In the genomic region with DNA sequence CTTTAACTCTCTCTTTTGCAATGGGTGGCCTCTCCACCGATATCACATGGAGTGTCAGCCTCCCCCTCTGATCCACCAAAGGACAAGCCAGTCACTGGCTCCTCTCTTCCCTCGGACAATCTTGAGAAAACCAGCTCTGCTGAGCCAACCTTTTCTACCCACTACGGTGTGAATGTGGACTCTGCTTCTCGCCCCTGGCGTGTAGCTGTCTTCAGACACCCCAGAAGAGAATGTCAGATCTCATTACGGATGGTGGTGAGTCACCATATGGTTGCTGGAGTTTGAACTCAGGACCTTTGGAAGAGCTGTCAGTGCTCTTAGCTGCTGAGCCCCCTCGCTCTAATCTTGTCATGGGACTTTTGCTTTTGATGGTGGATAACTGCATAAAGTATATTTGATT, we compare ENCODE assay signal across 29 mouse cellular contexts.
DNase-seq lines count a peak whose midpoint lies in the region; ATAC-seq and TF ChIP-seq lines count a peak whose summit lies in the region.
"Had no signal": no experiment of that assay in that cellular context is flagged by ENCODE, and none has a peak within 500 bp of the region (broad histone marks: within the 10 kb centered on the region; RNA-seq: fewer than 3 reads in every experiment).

No protein-coding gene starts in this region.

- no peak overlapping the region for H3K4me2 ChIP-seq in forebrain, embryonic 11.5 days (ENCODE audit: low read depth, low read length, severe bottlenecking)
- H3K4me2 ChIP-seq in forebrain, embryonic 14.5 days (ENCODE audit: low read length), result no peak overlapping the region
- H3K4me2 ChIP-seq in midbrain, embryonic 13.5 days (replicated peaks), result no peak overlapping the region
- no peak overlapping the region for H3K4me2 ChIP-seq in midbrain, embryonic 16.5 days (ENCODE audit: low read length)
- H3K4me2 ChIP-seq: embryonic facial prominence, embryonic 15.5 days; forebrain, embryonic 13.5 days; hindbrain, embryonic 15.5 days; limb, embryonic 15.5 days; liver, embryonic 13.5 days; neural tube, embryonic 13.5 days had no signal

- no peaks in the 10 kb centered on the region for H3K9me3 ChIP-seq in forebrain, embryonic 11.5 days (ENCODE audit: control insufficient read depth, low read length)
- no peaks in the 10 kb centered on the region for H3K9me3 ChIP-seq in forebrain, embryonic 14.5 days (replicated peaks; ENCODE audit: control insufficient read depth, low read length)
- no peaks in the 10 kb centered on the region for H3K9me3 ChIP-seq in midbrain, embryonic 13.5 days
- no peaks in the 10 kb centered on the region for H3K9me3 ChIP-seq in midbrain, embryonic 16.5 days (replicated peaks; ENCODE audit: control insufficient read depth, low read length, poor library complexity, severe bottlenecking)
- H3K9me3 ChIP-seq: embryonic facial prominence, embryonic 10.5 days; embryonic facial prominence, embryonic 15.5 days; forebrain, embryonic 13.5 days; hindbrain, embryonic 10.5 days; hindbrain, embryonic 15.5 days; limb, embryonic 10.5 days; limb, embryonic 15.5 days; liver, embryonic 13.5 days; midbrain, embryonic 10.5 days; neural tube, embryonic 13.5 days had no signal

- no peak overlapping the region for H3K27ac ChIP-seq in forebrain, embryonic 11.5 days (ENCODE audit: low read depth, low read length)
- H3K27ac ChIP-seq in forebrain, embryonic 14.5 days (ENCODE audit: low read depth, low read length), result no peak overlapping the region
- H3K27ac ChIP-seq in midbrain, embryonic 13.5 days, result no peak overlapping the region
- no peak overlapping the region for H3K27ac ChIP-seq in midbrain, embryonic 16.5 days (ENCODE audit: low read length)
- peak overlapping the region; percentile 72 for H3K27ac ChIP-seq in cortical plate, adult 2 months (ENCODE audit: insufficient read depth, low read length)
- H3K27ac ChIP-seq: embryonic facial prominence, embryonic 10.5 days; forebrain, embryonic 13.5 days; gastrocnemius, adult 2 months; hindbrain, embryonic 10.5 days; hindbrain, embryonic 15.5 days; limb, embryonic 10.5 days; limb, embryonic 15.5 days; liver, embryonic 13.5 days; macrophage; midbrain, embryonic 10.5 days; neural tube, embryonic 13.5 days had no signal

- no peak overlapping the region for H3K9ac ChIP-seq in forebrain, embryonic 11.5 days (ENCODE audit: low read length)
- H3K9ac ChIP-seq in forebrain, embryonic 14.5 days (ENCODE audit: low read length), result no peak overlapping the region
- 0 out of 2 replicates have a peak overlapping the region, but pooled peaks have one; percentile 1 for H3K9ac ChIP-seq in midbrain, embryonic 13.5 days (replicated peaks)
- H3K9ac ChIP-seq in midbrain, embryonic 16.5 days (ENCODE audit: low read depth, low read length), result no peak overlapping the region
- H3K9ac ChIP-seq: embryonic facial prominence, embryonic 15.5 days; forebrain, embryonic 13.5 days; hindbrain, embryonic 15.5 days; limb, embryonic 15.5 days; liver, embryonic 13.5 days; neural tube, embryonic 13.5 days had no signal

- DNase-seq in forebrain, embryonic 11.5 days (ENCODE audit: low spot score), result peak; percentile 22
- DNase-seq in forebrain, embryonic 14.5 days (ENCODE audit: low spot score), result no peak
- DNase-seq in adrenal gland, postnatal 4 days (ENCODE audit: low spot score in 2 of 2), result no peak
- no peak for DNase-seq in spleen, adult 12 weeks (ENCODE audit: low spot score)
- DNase-seq in gastrocnemius, postnatal 25 days, result no peak
- DNase-seq: adrenal gland, adult 8-10 months; cerebellum, adult 11-12 months; cerebellum, adult 9-11 months; gastrocnemius, adult 2 months; heart, postnatal 14 days; kidney, adult 11 months; kidney, postnatal 14 days; liver, embryonic 13.5 days; lung, adult 18-20 months; spleen, adult 18-20 months had no signal

- no peak for TF ChIP-seq POLR2A in cortical plate, adult 2 months (IDR thresholded peaks at IDR 0.05; ENCODE audit: extremely low read depth, insufficient read depth, low read length)

- H3K36me3 ChIP-seq in forebrain, embryonic 11.5 days (ENCODE audit: control insufficient read depth, insufficient read depth, low read length), result no peaks in the 10 kb centered on the region
- 0 out of 2 replicates have a peak, but pooled peaks cover 4% of the 10 kb centered on the region for H3K36me3 ChIP-seq in forebrain, embryonic 14.5 days (ENCODE audit: control insufficient read depth, insufficient read depth, low read length)
- H3K36me3 ChIP-seq in midbrain, embryonic 13.5 days, result peaks cover 5% of the 10 kb centered on the region; the same call in 1 of the 2 replicates
- no peaks in the 10 kb centered on the region for H3K36me3 ChIP-seq in midbrain, embryonic 16.5 days (ENCODE audit: control insufficient read depth, insufficient read depth, low read length)
- H3K36me3 ChIP-seq: embryonic facial prominence, embryonic 15.5 days; hindbrain, embryonic 15.5 days; limb, embryonic 10.5 days; limb, embryonic 15.5 days; liver, embryonic 13.5 days; midbrain, embryonic 10.5 days had no signal

- H3K4me3 ChIP-seq in forebrain, embryonic 11.5 days (ENCODE audit: low read depth, low read length), result no peak overlapping the region
- no peak overlapping the region for H3K4me3 ChIP-seq in forebrain, embryonic 14.5 days (ENCODE audit: low read depth, low read length)
- no peak overlapping the region for H3K4me3 ChIP-seq in midbrain, embryonic 13.5 days (replicated peaks)
- H3K4me3 ChIP-seq in midbrain, embryonic 16.5 days (ENCODE audit: low read depth, low read length), result no peak overlapping the region
- no peak overlapping the region for H3K4me3 ChIP-seq in cortical plate, adult 2 months (ENCODE audit: insufficient read depth, low read length)
- H3K4me3 ChIP-seq: embryonic facial prominence, embryonic 10.5 days; embryonic facial prominence, embryonic 15.5 days; forebrain, embryonic 13.5 days; gastrocnemius, adult 2 months; hindbrain, embryonic 10.5 days; hindbrain, embryonic 15.5 days; limb, embryonic 10.5 days; limb, embryonic 15.5 days; liver, embryonic 13.5 days; midbrain, embryonic 10.5 days; neural tube, embryonic 13.5 days had no signal

- ATAC-seq in forebrain, embryonic 11.5 days (replicated peaks; ENCODE audit: low FRiP score), result no peak
- no peak for ATAC-seq in forebrain, embryonic 14.5 days
- no peak for ATAC-seq in midbrain, embryonic 13.5 days
- no peak for ATAC-seq in midbrain, embryonic 16.5 days
- ATAC-seq: forebrain, embryonic 13.5 days; lung, postnatal 0 days had no signal

- WGBS in forebrain, embryonic 11.5 days, result 81% methylated on average over 7 of the region's 7 CpGs
- 87% methylated on average over 7 of the region's 7 CpGs for WGBS in forebrain, embryonic 14.5 days
- WGBS in midbrain, embryonic 13.5 days, result 85% methylated on average over 7 of the region's 7 CpGs
- 88% methylated on average over 7 of the region's 7 CpGs for WGBS in midbrain, embryonic 16.5 days

- H3K4me1 ChIP-seq in forebrain, embryonic 11.5 days (replicated peaks; ENCODE audit: control insufficient read depth, insufficient read depth, low read length), result no peaks in the 10 kb centered on the region
- H3K4me1 ChIP-seq in forebrain, embryonic 14.5 days (ENCODE audit: control insufficient read depth, insufficient read depth, low read length), result no peaks in the 10 kb centered on the region
- peaks cover 26% of the 10 kb centered on the region for H3K4me1 ChIP-seq in midbrain, embryonic 13.5 days (replicated peaks)
- H3K4me1 ChIP-seq in midbrain, embryonic 16.5 days (ENCODE audit: control insufficient read depth, insufficient read depth, low read length), result peaks cover 1% of the 10 kb centered on the region; the same call in 1 of the 2 replicates
- H3K4me1 ChIP-seq in cortical plate, adult 2 months (ENCODE audit: control insufficient read depth, insufficient read depth, low read length), result peaks cover 11% of the 10 kb centered on the region
- H3K4me1 ChIP-seq: forebrain, embryonic 13.5 days; hindbrain, embryonic 10.5 days; liver, embryonic 13.5 days had no signal

- no peaks in the 10 kb centered on the region for H3K27me3 ChIP-seq in forebrain, embryonic 11.5 days (ENCODE audit: control insufficient read depth, insufficient read depth, low read length)
- H3K27me3 ChIP-seq in forebrain, embryonic 14.5 days (replicated peaks; ENCODE audit: control insufficient read depth, insufficient read depth, low read length), result no peaks in the 10 kb centered on the region
- H3K27me3 ChIP-seq in midbrain, embryonic 13.5 days, result no peaks in the 10 kb centered on the region
- H3K27me3 ChIP-seq in midbrain, embryonic 16.5 days (ENCODE audit: control insufficient read depth, insufficient read depth, low read depth, low read length), result no peaks in the 10 kb centered on the region
- H3K27me3 ChIP-seq: embryonic facial prominence, embryonic 15.5 days; forebrain, embryonic 13.5 days; hindbrain, embryonic 15.5 days; limb, embryonic 15.5 days; liver, embryonic 13.5 days; neural tube, embryonic 13.5 days had no signal

- no peak for TF ChIP-seq CTCF in cortical plate, adult 2 months (IDR thresholded peaks at IDR 0.05; ENCODE audit: extremely low read depth, insufficient read depth, low read length)
